Mouse (Mus musculus) urinary bladder, postnatal 0 days (tissue): ENCODE results near the gene Zfp277. TPM values are rescaled to one million over a fixed set of nuclear protein-coding genes. Genes with fewer than 3 reads are reported as not detected.

ENCODE experiments used
- polyA plus RNA-seq: library from polyadenylated mRNA; unstranded; fragments of >200 nt; fragmentation: Nextera tagmentation; extraction: Ambion mirVana; gene quantifications from 2 replicates; pipeline ENCODE4 v1.2.1, GENCODE M21; 2015

Zfp277 gene
- 18.7 and 20.9 TPM in 2 replicates for polyA plus RNA-seq

DNA sequence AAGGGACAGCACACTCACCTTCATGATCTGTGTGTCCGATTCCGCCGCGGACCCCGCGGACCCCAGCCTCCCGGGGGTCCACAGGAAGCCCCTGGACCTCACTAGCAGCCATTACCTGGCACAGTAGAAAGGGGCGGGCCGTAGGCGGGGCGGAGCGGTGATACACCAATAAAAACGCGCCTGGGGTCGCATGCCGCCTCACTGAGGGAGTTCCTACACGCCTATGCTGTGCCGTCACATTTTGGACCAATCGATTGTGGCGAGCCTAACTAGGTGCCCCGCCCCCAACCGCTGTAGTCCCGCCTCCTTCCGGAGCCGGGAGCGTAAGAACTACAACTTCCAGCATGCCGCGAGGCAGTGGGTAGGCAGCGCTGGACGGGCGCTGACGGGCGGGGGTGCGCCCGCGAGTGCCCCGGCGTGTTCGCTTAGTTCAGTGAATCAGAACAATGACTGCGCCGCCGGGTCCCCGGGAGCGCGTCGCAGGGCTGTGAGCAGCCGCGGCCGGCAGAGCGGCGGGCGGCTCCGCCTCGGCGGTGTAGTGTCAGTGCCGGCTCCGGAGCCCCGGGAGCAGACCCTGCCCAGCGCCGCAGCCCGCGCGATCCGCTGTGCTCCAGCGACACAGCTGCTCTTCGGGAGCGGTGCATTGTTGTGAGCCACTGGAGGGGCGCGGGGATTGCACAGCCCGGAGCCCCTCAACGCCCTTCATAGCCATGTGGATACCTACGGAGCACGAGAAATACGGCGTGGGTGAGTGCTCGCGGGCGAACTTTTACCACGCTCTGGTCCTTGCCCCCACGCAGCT lies at the start of gene Zfp277, which contains the start of gene Dock4:
Zfp277 (minus strand) TSS at position 255 of the 802 bp plus-strand sequence.
Dock4 (plus strand) TSS at position 305 of the 802 bp plus-strand sequence.

Other genes with a start within 250 kb of the Zfp277 start
- not detected in 2 replicates for gene Lsmem1, start 246.4 kb downstream of the Zfp277 start, polyA plus RNA-seq
- 100 and 148 TPM in 2 replicates for gene Ifrd1, start 197.4 kb downstream of the Zfp277 start, polyA plus RNA-seq
- gene Dock4, start 50 bp upstream of the Zfp277 start, polyA plus RNA-seq = 3.7 TPM in 2 replicates